Mouse (Mus musculus) testis, adult 2 months (tissue): Measurements from ENCODE around the gene Akap13. TPM values are rescaled to one million over a fixed set of nuclear protein-coding genes. Genes with fewer than 3 reads are reported as not detected.

Source experiments
- H3K27ac ChIP-seq: fragments of 200-500 bp; 2 replicates; pipeline ENCODE4 v1.5.1; 2012; ENCODE audit warnings: low read depth, low read length; ENCODE audit not compliant: control insufficient read depth, insufficient read depth
- H3K27me3 ChIP-seq: fragments of 200-500 bp; 2 replicates; pipeline ENCODE4 v1.6.1; 2012; ENCODE audit warnings: mild to moderate bottlenecking, low read length, moderate library complexity; ENCODE audit not compliant: control insufficient read depth, insufficient read depth
- H3K36me3 ChIP-seq: fragments of 200-500 bp; 2 replicates; pipeline ENCODE4 v1.6.1; 2012; ENCODE audit warnings: mild to moderate bottlenecking, low read length; ENCODE audit not compliant: control insufficient read depth, insufficient read depth
- H3K4me1 ChIP-seq: fragments of 200-500 bp; 2 replicates; pipeline ENCODE4 v1.6.1; 2012; ENCODE audit warnings: low read length; ENCODE audit not compliant: control insufficient read depth, insufficient read depth
- H3K4me3 ChIP-seq: fragments of 200-500 bp; 2 replicates; pipeline ENCODE4 v1.5.1; 2012; ENCODE audit warnings: low read depth, mild to moderate bottlenecking, low read length, moderate library complexity, mixed read lengths; ENCODE audit not compliant: control insufficient read depth
- CTCF ChIP-seq: fragments of 200-500 bp; IDR thresholded peaks from 2 replicates; pipeline ENCODE4 v1.5.1; 2012; ENCODE audit warnings: low read depth, mild to moderate bottlenecking, inconsistent platforms, low read length, moderate library complexity; ENCODE audit not compliant: control insufficient read depth, insufficient read depth, insufficient replicate concordance
- POLR2A ChIP-seq: fragments of 200-500 bp; IDR thresholded peaks from 2 replicates; pipeline ENCODE4 v1.6.1; 2012; ENCODE audit warnings: low read depth, mild to moderate bottlenecking, inconsistent platforms, low read length, moderate library complexity; ENCODE audit not compliant: control insufficient read depth
- polyA plus RNA-seq: library from polyadenylated mRNA; depleted of rRNA; stranded (reverse); fragments of >200 nt; gene quantifications from 2 replicates; pipeline ENCODE4 v1.2.3, GENCODE M21; 2012

Gene Akap13
- polyA plus RNA-seq, 1 experiment = 4.1 TPM

- H3K4me3 ChIP-seq = no peak overlapping the region
- no peaks in the 10 kb centered on the region for H3K36me3 ChIP-seq
- no peak overlapping the region for H3K27ac ChIP-seq
- no peak for TF ChIP-seq CTCF
- no peak for TF ChIP-seq POLR2A
- no peaks in the 10 kb centered on the region for H3K4me1 ChIP-seq
- H3K27me3 ChIP-seq = no peaks in the 10 kb centered on the region
Measured at GRCm38 (mm10) chr7:75648961-75649360, 193.6 kb downstream of the Akap13 start.

- TF ChIP-seq POLR2A (no peak), CTCF (no peak)
- no peak overlapping the region for H3K4me3 ChIP-seq
- no peaks in the 10 kb centered on the region for H3K27me3 ChIP-seq
- H3K36me3 ChIP-seq = no peaks in the 10 kb centered on the region
- no peaks in the 10 kb centered on the region for H3K4me1 ChIP-seq
- H3K27ac ChIP-seq = no peak overlapping the region
Measured at GRCm38 (mm10) chr7:75649966-75650365, 194.6 kb downstream of the Akap13 start.

- Histone ChIP-seq H3K27ac (no peak overlapping the region), H3K4me1 (no peaks in the 10 kb centered on the region), H3K36me3 (no peaks in the 10 kb centered on the region), H3K4me3 (no peak overlapping the region), H3K27me3 (no peaks in the 10 kb centered on the region)
- TF ChIP-seq CTCF = no peak
- no peak for TF ChIP-seq POLR2A
Measured at GRCm38 (mm10) chr7:75653684-75654317, 198.5 kb downstream of the Akap13 start.

GRCm38 (mm10) chr7:75655180-75656074, 200.1 kb downstream of the Akap13 start:
- Histone ChIP-seq H3K27ac (peak overlapping the region; percentile 80), H3K4me3 (no peak overlapping the region), H3K27me3 (no peaks in the 10 kb centered on the region), H3K36me3 (no peaks in the 10 kb centered on the region), H3K4me1 (no peaks in the 10 kb centered on the region)
- TF ChIP-seq CTCF (no peak), POLR2A (no peak)

- H3K36me3 ChIP-seq = no peaks in the 10 kb centered on the region
Measured at GRCm38 (mm10) chr7:75656297-75656852, 201.0 kb downstream of the Akap13 start.

GRCm38 (mm10) chr7:75656896-75657295, 201.6 kb downstream of the Akap13 start:
- Histone ChIP-seq H3K4me1 (no peaks in the 10 kb centered on the region), H3K27ac (no peak overlapping the region), H3K4me3 (no peak overlapping the region), H3K36me3 (no peaks in the 10 kb centered on the region), H3K27me3 (no peaks in the 10 kb centered on the region)
- TF ChIP-seq CTCF (no peak), POLR2A (no peak)

More at GRCm38 (mm10) chr7:75656297-75656852, 201.0 kb downstream of the Akap13 start:
- TF ChIP-seq CTCF (no peak), POLR2A (no peak)
- Histone ChIP-seq H3K4me3 (no peak overlapping the region), H3K4me1 (no peaks in the 10 kb centered on the region), H3K27me3 (no peaks in the 10 kb centered on the region), H3K27ac (peak overlapping the region; percentile 39; the same call in 1 of the 2 replicates)

- Histone ChIP-seq H3K4me3 (no peak overlapping the region), H3K36me3 (no peaks in the 10 kb centered on the region), H3K4me1 (no peaks in the 10 kb centered on the region), H3K27ac (no peak overlapping the region), H3K27me3 (no peaks in the 10 kb centered on the region)
- TF ChIP-seq POLR2A (no peak), CTCF (no peak)
Measured at GRCm38 (mm10) chr7:75664455-75664854, 209.1 kb downstream of the Akap13 start.
